Mouse (Mus musculus): Measurements from ENCODE around the gene Ebf1. TPM values are rescaled to one million over a fixed set of nuclear protein-coding genes. Genes with fewer than 3 reads are reported as not detected.

Ebf1 gene
- polyA plus RNA-seq, 1 experiment: 0.38 TPM

- TF ChIP-seq GATA1 (IDR thresholded peaks at IDR 0.05; ENCODE audit: borderline replicate concordance, low read length): no peak
- peaks cover 5% of the 10 kb centered on the region; the same call in 1 of the 2 replicates for H3K9me3 ChIP-seq
- H3K27me3 ChIP-seq (replicated peaks): peaks cover 45% of the 10 kb centered on the region
- H3K4me1 ChIP-seq: no peaks in the 10 kb centered on the region
- H3K36me3 ChIP-seq (replicated peaks; ENCODE audit: low read length): no peaks in the 10 kb centered on the region
- no peak overlapping the region for H3K4me3 ChIP-seq (replicated peaks)
Measured at GRCm38 (mm10) chr11:44832227-44832939, 215.3 kb downstream of the Ebf1 start.

GRCm38 (mm10) chr11:44832940-44833254, 215.8 kb downstream of the Ebf1 start:
- peaks cover 5% of the 10 kb centered on the region; the same call in 1 of the 2 replicates for H3K9me3 ChIP-seq
- no peaks in the 10 kb centered on the region for H3K36me3 ChIP-seq (replicated peaks; ENCODE audit: low read length)
- H3K4me3 ChIP-seq (replicated peaks): peak overlapping the region; percentile 18
- TF ChIP-seq FLI1 (IDR thresholded peaks at IDR 0.05; ENCODE audit: low read length): no peak
- TF ChIP-seq GATA1 (IDR thresholded peaks at IDR 0.05; ENCODE audit: borderline replicate concordance, low read length): no peak
- H3K4me1 ChIP-seq: no peaks in the 10 kb centered on the region
- peaks cover 42% of the 10 kb centered on the region for H3K27me3 ChIP-seq (replicated peaks)

- TF ChIP-seq FLI1 (IDR thresholded peaks at IDR 0.05; ENCODE audit: low read length) (no peak), GATA1 (IDR thresholded peaks at IDR 0.05; ENCODE audit: borderline replicate concordance, low read length) (no peak)
- no peaks in the 10 kb centered on the region for H3K36me3 ChIP-seq (replicated peaks; ENCODE audit: low read length)
- H3K4me3 ChIP-seq (replicated peaks): no peak overlapping the region
- H3K27me3 ChIP-seq (replicated peaks): peaks cover 38% of the 10 kb centered on the region
- H3K9me3 ChIP-seq: peaks cover 5% of the 10 kb centered on the region; the same call in 1 of the 2 replicates
- no peaks in the 10 kb centered on the region; the same call in 1 of the 2 replicates for H3K4me1 ChIP-seq
Measured at GRCm38 (mm10) chr11:44833351-44833996, 216.4 kb downstream of the Ebf1 start.

- peaks cover 5% of the 10 kb centered on the region; the same call in 1 of the 2 replicates for H3K9me3 ChIP-seq
- peaks cover 2% of the 10 kb centered on the region for H3K4me1 ChIP-seq
- TF ChIP-seq GATA1 (IDR thresholded peaks at IDR 0.05; ENCODE audit: borderline replicate concordance, low read length) (no peak), FLI1 (IDR thresholded peaks at IDR 0.05; ENCODE audit: low read length) (no peak)
- H3K36me3 ChIP-seq (replicated peaks; ENCODE audit: low read length): no peaks in the 10 kb centered on the region
- H3K4me3 ChIP-seq (replicated peaks): no peak overlapping the region
- peaks cover 28% of the 10 kb centered on the region for H3K27me3 ChIP-seq (replicated peaks)
Measured at GRCm38 (mm10) chr11:44835166-44835565, 218.0 kb downstream of the Ebf1 start.

- no peak overlapping the region for H3K4me3 ChIP-seq (replicated peaks)
- no peaks in the 10 kb centered on the region for H3K36me3 ChIP-seq (replicated peaks; ENCODE audit: low read length)
- no peak for TF ChIP-seq GATA1 (IDR thresholded peaks at IDR 0.05; ENCODE audit: borderline replicate concordance, low read length)
- TF ChIP-seq FLI1 (IDR thresholded peaks at IDR 0.05; ENCODE audit: low read length): no peak
- H3K9me3 ChIP-seq: peaks cover 5% of the 10 kb centered on the region; the same call in 1 of the 2 replicates
- H3K4me1 ChIP-seq: peaks cover 26% of the 10 kb centered on the region
- peaks cover 12% of the 10 kb centered on the region for H3K27me3 ChIP-seq (replicated peaks)
Measured at GRCm38 (mm10) chr11:44837592-44837991, 220.5 kb downstream of the Ebf1 start.

GRCm38 (mm10) chr11:44841127-44842056, 224.3 kb downstream of the Ebf1 start:
- Histone ChIP-seq H3K4me3 (replicated peaks) (peak overlapping the region; percentile 73), H3K4me1 (peaks cover 35% of the 10 kb centered on the region), H3K9me3 (no peaks in the 10 kb centered on the region), H3K27me3 (replicated peaks) (no peaks in the 10 kb centered on the region), H3K36me3 (replicated peaks; ENCODE audit: low read length) (no peaks in the 10 kb centered on the region)
- no peak for TF ChIP-seq FLI1 (IDR thresholded peaks at IDR 0.05; ENCODE audit: low read length)

- Histone ChIP-seq H3K9me3 (no peaks in the 10 kb centered on the region), H3K4me3 (replicated peaks) (no peak overlapping the region), H3K4me1 (peaks cover 20% of the 10 kb centered on the region), H3K36me3 (replicated peaks; ENCODE audit: low read length) (no peaks in the 10 kb centered on the region), H3K27me3 (replicated peaks) (peaks cover 4% of the 10 kb centered on the region)
- no peak for TF ChIP-seq FLI1 (IDR thresholded peaks at IDR 0.05; ENCODE audit: low read length)
- TF ChIP-seq GATA1 (IDR thresholded peaks at IDR 0.05; ENCODE audit: borderline replicate concordance, low read length): no peak
Measured at GRCm38 (mm10) chr11:44851874-44852273, 234.8 kb downstream of the Ebf1 start.

GRCm38 (mm10) chr11:44852921-44853320, 235.8 kb downstream of the Ebf1 start:
- Histone ChIP-seq H3K36me3 (replicated peaks; ENCODE audit: low read length) (no peaks in the 10 kb centered on the region), H3K9me3 (no peaks in the 10 kb centered on the region), H3K4me3 (replicated peaks) (no peak overlapping the region), H3K4me1 (peaks cover 20% of the 10 kb centered on the region), H3K27me3 (replicated peaks) (peaks cover 4% of the 10 kb centered on the region)
- TF ChIP-seq FLI1 (IDR thresholded peaks at IDR 0.05; ENCODE audit: low read length) (no peak), GATA1 (IDR thresholded peaks at IDR 0.05; ENCODE audit: borderline replicate concordance, low read length) (no peak)

- Histone ChIP-seq H3K36me3 (replicated peaks; ENCODE audit: low read length) (no peaks in the 10 kb centered on the region), H3K4me1 (peaks cover 18% of the 10 kb centered on the region), H3K4me3 (replicated peaks) (no peak overlapping the region), H3K27me3 (replicated peaks) (peaks cover 4% of the 10 kb centered on the region), H3K9me3 (no peaks in the 10 kb centered on the region)
- TF ChIP-seq GATA1 (IDR thresholded peaks at IDR 0.05; ENCODE audit: borderline replicate concordance, low read length) (no peak), FLI1 (IDR thresholded peaks at IDR 0.05; ENCODE audit: low read length) (no peak)
Measured at GRCm38 (mm10) chr11:44854496-44854895, 237.4 kb downstream of the Ebf1 start.
